Mouse (Mus musculus) limb, embryonic 12.5 days (tissue): ENCODE data around the gene Apobec1. TPM values are rescaled to one million over a fixed set of nuclear protein-coding genes. Genes with fewer than 3 reads are reported as not detected.
A peak's percentile ranks its signal among the peaks of the same experiment; 100 is the strongest.

Source experiments
- ATAC-seq: fragments of 200-750 bp; cut with Nextera tagmentation; 2 replicates; pipeline ENCODE4 v1.8.0; 2017; ENCODE audit warnings: low read depth, moderate TSS enrichment; ENCODE audit not compliant: insufficient number of reproducible peaks, insufficient read depth, low FRiP score, low TSS enrichment
- H3K27ac ChIP-seq: fragments of 300-500 bp; sonication (generic); 2 replicates; pipeline ENCODE4 v1.5.1; 2016; ENCODE audit warnings: mild to moderate bottlenecking, moderate library complexity
- H3K27me3 ChIP-seq: fragments of 300-500 bp; sonication (generic); 2 replicates; pipeline ENCODE4 v1.6.1; 2016; ENCODE audit warnings: mild to moderate bottlenecking, moderate library complexity
- H3K36me3 ChIP-seq: fragments of 300-500 bp; sonication (generic); 2 replicates; pipeline ENCODE4 v1.6.1; 2016; ENCODE audit warnings: mild to moderate bottlenecking, moderate library complexity
- H3K4me1 ChIP-seq: fragments of 300-500 bp; sonication (generic); replicated peaks from 2 replicates; pipeline ENCODE4 v1.6.1; 2016
- H3K4me2 ChIP-seq: fragments of 300-500 bp; sonication (generic); 2 replicates; pipeline ENCODE4 v1.6.1; 2016; ENCODE audit warnings: mild to moderate bottlenecking, moderate library complexity
- H3K4me3 ChIP-seq: fragments of 300-500 bp; sonication (generic); replicated peaks from 2 replicates; pipeline ENCODE4 v1.5.1; 2016; ENCODE audit warnings: mild to moderate bottlenecking
- H3K9ac ChIP-seq: fragments of 300-500 bp; sonication (generic); replicated peaks from 2 replicates; pipeline ENCODE4 v1.6.1; 2016; ENCODE audit warnings: mild to moderate bottlenecking, moderate library complexity
- H3K9me3 ChIP-seq: fragments of 300-500 bp; sonication (generic); 2 replicates; pipeline ENCODE4 v1.6.1; 2016; ENCODE audit warnings: mild to moderate bottlenecking, moderate library complexity
- WGBS: fragments of 180-500 bp; shearing (Covaris S2); methylation state at CpG from one replicate; pipeline ENCODE4 v1.1.7; 2016; 5-methylcytosine and 5-hydroxymethylcytosine counted together
- polyA plus RNA-seq: library from polyadenylated mRNA; unstranded; fragments of >200 nt; fragmentation: Nextera tagmentation; extraction: Ambion mirVana; gene quantifications from 2 replicates; pipeline ENCODE4 v1.2.1, GENCODE M21; 2016

The Apobec1 gene
- polyA plus RNA-seq, 1 experiment from 2014 or later, result 2.6 TPM

- Histone ChIP-seq H3K9me3 (no peaks in the 10 kb centered on the region), H3K36me3 (no peaks in the 10 kb centered on the region), H3K4me3 (peak overlapping the region; percentile 13; the same call in 1 of the 2 replicates), H3K4me2 (peak overlapping the region; percentile 42), H3K9ac (peak overlapping the region; percentile 34; the same call in 1 of the 2 replicates), H3K27ac (0 out of 2 replicates have a peak overlapping the region, but pooled peaks have one; percentile 29), H3K4me1 (peaks cover 6% of the 10 kb centered on the region), H3K27me3 (0 out of 2 replicates have a peak, but pooled peaks cover under 1% of the 10 kb centered on the region)
- ATAC-seq, result no peak
- 11% methylated on average over 4 of the region's 4 CpGs for WGBS
Measured at GRCm38 (mm10) chr6:122532883-122533302, 69.4 kb downstream of the Apobec1 start.

DNA sequence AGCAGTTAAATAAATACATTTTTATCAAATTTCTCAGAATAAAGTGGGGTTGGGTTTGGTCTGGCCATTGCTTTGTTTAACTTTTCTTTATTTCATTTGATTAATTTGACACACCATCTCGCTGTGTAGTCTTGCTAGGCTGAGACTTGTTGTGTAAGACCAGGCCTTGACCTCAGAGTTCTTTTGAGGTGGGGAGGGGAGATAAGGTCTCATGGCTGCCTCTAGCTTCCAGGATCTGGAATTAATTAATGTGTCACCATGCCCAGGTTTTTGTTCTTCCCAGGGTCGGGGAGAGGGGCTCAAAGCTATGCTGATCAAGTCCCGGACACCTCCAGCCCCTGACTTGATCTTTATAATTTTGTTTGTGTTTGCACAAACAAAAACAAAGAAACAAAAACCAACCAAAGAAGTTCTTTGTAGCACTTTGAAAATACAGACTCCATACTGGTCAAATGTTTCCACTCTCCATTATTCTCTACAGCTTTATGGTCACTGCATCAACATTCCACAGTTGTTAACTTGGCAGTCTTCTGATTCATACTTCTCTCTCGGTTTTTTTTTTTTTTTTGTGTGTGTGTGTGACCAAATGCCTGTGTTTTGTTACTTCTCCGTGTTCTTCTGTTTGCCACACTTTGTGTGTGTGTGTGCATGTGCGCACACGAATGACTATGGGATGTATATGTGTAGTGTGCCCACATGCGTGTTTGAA is 70.6 kb downstream of the Apobec1 start:
- 0 out of 2 replicates have a peak, but pooled peaks cover 5% of the 10 kb centered on the region for H3K27me3 ChIP-seq
- H3K4me1 ChIP-seq, result peaks cover 6% of the 10 kb centered on the region
- no peaks in the 10 kb centered on the region for H3K9me3 ChIP-seq
- 56% methylated on average over 8 of the region's 8 CpGs for WGBS
- H3K4me3 ChIP-seq, result no peak overlapping the region
- ATAC-seq, result no peak
- H3K9ac ChIP-seq, result no peak overlapping the region
- H3K4me2 ChIP-seq, result no peak overlapping the region
- no peak overlapping the region for H3K27ac ChIP-seq
- no peaks in the 10 kb centered on the region for H3K36me3 ChIP-seq

GRCm38 (mm10) chr6:122528136-122528535 is 74.1 kb downstream of the Apobec1 start:
- Histone ChIP-seq H3K27ac (no peak overlapping the region), H3K4me3 (no peak overlapping the region), H3K4me1 (peaks cover 4% of the 10 kb centered on the region), H3K9me3 (no peaks in the 10 kb centered on the region), H3K27me3 (0 out of 2 replicates have a peak, but pooled peaks cover 5% of the 10 kb centered on the region), H3K9ac (no peak overlapping the region), H3K4me2 (no peak overlapping the region), H3K36me3 (no peaks in the 10 kb centered on the region)
- ATAC-seq, result no peak
- 82% methylated on average over 11 of the region's 11 CpGs for WGBS

Other genes with a start within 250 kb of the Apobec1 start
- gene Rimklb, start 103.7 kb downstream of the Apobec1 start, polyA plus RNA-seq, result 52.6 and 57.0 TPM in 2 replicates
- gene Mfap5, start 96.6 kb downstream of the Apobec1 start, polyA plus RNA-seq, result 1.2 and 2.1 TPM in 2 replicates
- 0.34 and 0.36 TPM in 2 replicates for gene Aicda, start 48.6 kb downstream of the Apobec1 start, polyA plus RNA-seq
- gene Gdf3, start 7.6 kb upstream of the Apobec1 start, polyA plus RNA-seq, result 0.13 TPM in 1 of 2 replicates, not detected in the other
- not detected in 2 replicates for gene Dppa3, start 24.0 kb upstream of the Apobec1 start, polyA plus RNA-seq
- 0.10 and 0.24 TPM in 2 replicates for gene Nanog, start 105.0 kb upstream of the Apobec1 start, polyA plus RNA-seq
- gene Slc2a3, start 199.2 kb upstream of the Apobec1 start, polyA plus RNA-seq, result 89.5 and 93.5 TPM in 2 replicates
- gene Foxj2, start 217.5 kb upstream of the Apobec1 start, polyA plus RNA-seq, result 4.6 and 6.0 TPM in 2 replicates